Mouse (Mus musculus): ENCODE results near the gene Metap1d.
A peak's percentile ranks its signal among the peaks of the same experiment; 100 is the strongest.

The Metap1d gene

DNA sequence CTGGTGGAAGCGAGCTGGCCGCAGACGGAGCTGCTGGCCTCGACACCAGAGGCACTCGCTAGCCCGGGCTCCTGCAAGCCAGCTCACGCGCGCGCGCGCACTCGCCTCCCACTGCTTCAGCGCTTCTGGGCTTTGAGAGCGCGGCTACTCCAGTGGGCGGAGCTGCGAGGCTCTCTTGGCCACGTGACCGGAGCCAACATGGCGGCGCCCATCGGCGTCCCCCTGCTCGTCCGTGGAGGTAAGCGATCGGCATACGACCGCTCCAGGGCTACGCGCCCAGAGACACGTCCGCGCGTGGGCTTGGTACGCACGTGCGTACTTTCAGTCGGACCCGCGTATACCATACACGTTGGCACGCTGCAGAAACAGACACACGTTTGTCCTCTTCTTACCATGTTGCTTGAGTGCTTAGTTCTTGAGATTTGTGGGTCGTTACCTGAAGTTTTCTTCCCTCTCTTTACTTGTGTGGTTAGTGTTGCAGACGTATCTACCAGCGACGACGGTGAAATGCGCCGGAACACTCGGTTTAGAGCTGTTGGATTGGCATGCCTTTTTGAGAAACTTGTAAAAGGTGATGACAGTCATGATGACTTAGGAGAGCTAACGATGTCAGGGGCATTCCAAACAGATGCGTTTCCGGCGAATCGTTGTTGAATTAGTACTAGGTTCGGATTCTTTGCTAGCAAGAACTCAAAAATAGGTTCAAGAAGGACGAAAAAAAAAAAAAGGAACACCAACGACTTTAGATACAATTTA, at the start of gene Metap1d:
TSS of gene Metap1d (plus strand) at position 116 of the 756 bp plus-strand sequence.
- peak; percentile 92 to 94 for DNase-seq (ENCODE audit: low spot score in 2 of 2)

DNA sequence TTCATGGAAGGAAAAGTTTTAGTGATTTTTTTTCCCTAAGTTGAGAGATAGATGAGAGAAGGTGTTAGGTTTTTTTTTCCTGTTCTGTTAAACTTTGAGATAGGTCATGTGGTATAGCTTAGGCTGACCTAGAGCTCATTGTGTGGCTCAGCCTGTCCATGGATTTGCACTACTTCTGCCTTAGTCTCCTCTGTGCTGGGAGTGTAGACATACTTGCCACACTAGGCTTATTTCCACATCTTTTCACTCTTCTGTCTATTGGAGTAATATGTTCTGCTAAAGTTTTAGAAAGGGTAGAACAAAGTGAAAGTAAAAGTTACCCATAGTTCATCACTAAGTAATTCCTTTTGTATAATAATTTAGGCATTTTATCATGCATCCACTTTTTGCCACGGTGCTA, 47.5 kb upstream of the Metap1d start:
- DNase-seq (ENCODE audit: low spot score in 2 of 2) = no peak

DNA sequence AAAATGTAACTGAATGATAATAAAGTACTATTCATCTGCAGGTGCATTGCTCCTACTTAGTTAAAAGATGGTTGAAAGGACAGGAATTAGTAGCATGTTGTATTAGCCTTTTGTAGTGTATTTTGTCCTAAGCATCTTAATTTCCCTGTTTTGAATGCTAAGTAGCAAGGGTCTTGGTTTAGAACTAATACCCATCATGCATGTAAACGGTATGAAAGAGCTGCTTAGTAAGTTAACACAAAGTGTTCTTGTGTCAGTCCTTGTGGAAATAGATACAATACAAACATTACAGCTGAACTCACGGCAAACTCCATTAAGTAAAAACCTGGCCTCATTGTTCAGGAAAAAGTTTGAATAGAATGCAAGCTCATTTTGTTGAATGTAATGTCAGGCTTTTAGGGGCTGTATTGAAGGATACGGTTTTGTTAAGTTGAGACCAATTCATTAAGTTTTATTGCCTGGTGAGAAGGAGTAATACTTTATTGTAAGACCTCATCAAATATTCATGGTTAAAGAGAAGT, 34.3 kb upstream of the Metap1d start:
- DNase-seq (ENCODE audit: low spot score in 2 of 2) = no peak

DNA sequence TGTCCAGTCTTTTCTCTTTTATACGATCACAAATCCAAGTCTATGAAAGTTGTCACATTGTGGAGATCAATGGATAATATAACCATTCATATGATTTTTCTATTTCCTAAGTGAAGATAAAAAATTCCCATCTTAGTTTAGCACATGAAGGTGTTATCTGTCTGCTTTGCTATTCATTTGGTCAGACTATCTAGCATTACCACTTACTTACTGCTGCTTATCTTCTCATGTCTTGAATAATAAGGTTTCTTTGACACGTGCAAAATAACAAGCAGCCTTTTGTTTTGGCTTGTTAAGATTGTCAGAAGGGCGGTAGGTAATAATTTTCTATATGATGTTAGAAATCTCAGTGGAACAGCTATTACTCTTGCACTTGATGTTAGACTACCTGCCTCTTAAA, 33.7 kb upstream of the Metap1d start:
- no peak for DNase-seq (ENCODE audit: low spot score in 2 of 2)

DNA sequence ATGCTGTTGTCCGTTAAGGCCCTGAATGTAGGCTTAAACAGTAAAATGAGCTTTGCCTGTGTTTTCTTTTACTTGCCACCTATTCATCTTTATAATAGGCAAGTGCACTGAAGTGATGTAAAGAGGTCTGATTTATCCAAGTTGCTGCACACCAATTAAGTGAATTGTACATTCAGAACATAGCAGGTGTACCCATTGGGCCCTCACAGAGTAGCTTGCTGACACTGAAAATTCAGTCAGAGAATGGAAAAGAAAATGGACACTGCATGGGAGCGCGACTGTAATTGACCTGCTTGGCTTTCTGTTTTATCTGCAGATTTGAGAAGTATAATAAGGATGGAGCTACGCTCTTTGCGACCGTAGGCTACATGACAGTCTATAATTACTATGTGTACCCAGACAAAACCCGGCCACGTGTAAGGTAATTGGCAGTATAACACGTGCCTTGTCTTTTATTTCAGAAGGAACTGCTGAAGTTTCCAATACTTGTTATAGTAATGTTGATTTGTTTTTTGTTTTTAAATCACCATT, 32.1 kb upstream of the Metap1d start:
- DNase-seq (ENCODE audit: low spot score in 2 of 2) = no peak

DNA sequence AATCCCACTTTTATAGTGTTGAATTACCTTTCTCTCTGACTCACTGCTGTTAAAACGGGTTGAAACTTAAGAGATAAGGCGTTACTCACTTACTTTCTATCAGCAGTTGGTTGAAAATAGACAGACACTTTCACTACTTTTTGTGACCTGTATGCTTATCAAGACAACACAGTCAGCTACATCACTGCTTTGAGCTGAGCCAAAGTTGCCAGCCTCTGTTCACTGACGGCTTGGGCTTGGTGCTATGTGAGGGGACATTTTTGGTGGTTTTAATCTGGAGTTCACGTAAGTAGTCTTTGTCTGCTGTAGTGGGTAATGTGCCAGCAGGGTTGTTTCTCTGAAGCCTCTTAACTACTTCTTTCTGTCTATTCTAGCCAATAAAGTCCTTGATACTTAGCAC, 28.5 kb upstream of the Metap1d start:
- no peak for DNase-seq (ENCODE audit: low spot score in 2 of 2)

DNA sequence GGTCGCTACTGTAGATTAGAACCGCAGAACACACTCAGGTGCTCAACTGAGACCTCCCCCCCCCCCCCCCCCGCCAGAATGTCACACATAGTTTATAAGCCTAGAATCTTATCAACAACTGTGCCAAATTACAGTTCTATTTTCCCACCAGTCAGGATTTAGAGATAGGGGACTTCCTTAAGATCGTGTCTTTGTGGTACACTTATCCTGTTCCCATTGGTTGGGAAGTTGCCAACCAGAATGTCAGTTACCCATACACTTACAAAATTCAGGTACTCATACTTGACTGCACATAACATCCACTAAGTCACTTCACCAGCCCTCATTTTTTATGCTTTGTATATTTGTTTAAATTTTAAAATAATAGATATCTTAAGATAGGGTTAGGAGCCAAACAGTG, 17.6 kb upstream of the Metap1d start:
- DNase-seq (ENCODE audit: low spot score in 2 of 2) = no peak

DNA sequence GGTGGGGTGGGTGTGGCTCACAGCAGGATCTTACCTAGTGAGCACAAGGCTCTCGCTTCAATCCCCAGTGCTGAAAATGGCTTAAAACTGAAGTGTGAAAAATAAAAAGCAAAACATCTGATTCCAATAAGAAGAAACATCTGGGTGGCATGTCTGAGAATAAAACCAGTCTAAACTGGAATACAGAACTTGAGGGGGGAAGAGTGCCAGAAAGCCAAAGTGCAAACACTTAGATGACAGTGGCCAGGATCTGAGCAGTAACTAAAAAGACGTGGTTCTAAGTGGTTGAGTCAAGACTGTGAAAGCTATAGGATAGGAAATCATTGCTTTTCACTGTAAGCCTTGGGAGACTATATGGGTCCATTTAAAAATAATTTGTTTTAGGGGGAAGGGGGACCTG, 9.7 kb upstream of the Metap1d start:
- DNase-seq (ENCODE audit: low spot score in 2 of 2) = no peak

DNA sequence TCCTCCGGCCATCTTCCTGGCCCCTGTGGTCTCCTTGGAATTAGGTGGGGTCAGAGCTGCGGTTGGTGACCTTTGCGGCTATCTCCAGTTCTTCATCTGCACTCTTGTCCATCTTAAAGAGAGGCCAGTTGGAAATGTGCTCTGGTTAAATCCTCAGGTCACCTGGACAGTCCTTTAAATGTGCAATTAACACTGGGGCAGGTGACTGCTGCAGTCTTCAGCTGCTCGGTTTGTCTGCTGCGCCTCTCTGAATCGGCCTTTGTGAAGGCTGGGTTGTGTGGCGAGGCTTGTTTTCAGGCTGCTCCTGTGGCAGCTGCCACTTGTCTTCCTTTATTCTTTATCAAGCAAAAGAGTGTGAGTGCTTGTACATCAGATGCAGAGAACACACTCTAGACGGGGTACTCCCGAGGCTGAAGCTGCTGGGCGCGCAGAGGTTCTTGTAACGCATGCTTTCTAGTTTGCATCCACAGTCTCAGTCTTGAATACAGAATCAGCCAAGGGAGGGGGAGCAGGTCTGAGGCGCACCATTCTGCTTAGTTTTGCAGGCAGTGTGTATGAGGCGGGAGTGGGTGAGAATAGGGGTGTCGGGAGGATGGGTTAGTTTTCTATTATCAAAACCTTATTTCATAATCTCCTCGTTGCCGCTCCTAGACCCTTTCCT, 7.4 kb upstream of the Metap1d start:
- no peak for DNase-seq (ENCODE audit: low spot score in 2 of 2)

DNA sequence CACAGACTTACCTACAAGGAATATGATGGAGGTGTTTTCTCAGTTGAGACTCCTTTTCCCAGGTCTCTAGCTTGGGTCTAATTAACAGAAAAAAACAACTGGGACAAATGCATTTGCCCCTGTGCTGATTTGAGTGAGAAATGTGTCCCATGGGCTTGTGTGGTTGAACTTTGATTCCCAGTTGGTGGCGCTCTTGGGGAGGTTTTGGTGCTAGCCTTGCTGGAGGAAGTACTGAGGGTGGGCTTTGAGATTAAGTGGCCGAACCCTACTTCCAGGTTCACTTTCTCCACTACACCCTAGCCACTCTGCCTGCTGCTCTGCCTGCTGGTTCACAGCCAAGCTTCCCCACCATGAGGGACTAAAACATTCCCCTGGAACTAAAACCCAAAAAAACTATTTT, 3.5 kb upstream of the Metap1d start:
- DNase-seq (ENCODE audit: low spot score in 2 of 2) = no peak

DNA sequence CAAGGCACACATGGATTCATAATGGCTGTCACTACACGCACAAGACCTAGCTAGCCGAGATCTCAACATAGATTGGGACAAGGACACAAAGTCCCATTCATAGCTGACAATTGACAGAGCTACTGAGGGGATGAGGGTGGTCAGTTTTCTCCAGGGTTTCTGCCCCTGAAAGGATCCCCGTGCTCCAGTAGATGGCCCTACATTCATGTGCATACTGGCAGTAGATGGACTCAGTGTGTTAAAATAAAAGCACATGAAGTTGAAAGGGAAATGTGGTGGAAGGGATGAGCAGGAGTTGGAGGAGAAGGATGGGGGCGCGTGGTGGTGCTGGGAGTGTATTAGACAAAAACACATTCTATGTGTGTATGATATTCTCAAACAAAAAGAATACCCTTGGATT, 1.3 kb upstream of the Metap1d start:
- no peak for DNase-seq (ENCODE audit: low spot score in 2 of 2)

DNA sequence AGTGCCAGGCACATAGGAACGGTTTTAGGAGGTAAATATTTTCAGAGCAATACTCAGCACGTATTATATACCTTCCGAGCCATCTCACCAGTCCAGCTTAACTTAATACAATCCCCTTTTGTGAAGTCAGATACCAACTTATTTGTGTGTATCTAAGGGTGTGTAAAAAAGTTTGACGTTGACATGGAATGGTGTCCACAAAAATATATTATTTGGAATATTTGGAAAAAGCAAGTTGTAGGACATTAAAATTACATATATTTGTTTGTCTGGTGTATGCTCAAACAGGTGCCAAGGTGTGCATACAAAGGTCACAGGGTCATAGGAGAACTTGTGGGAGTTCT, 813 bp downstream of the Metap1d start:
- no peak for DNase-seq (ENCODE audit: low spot score in 2 of 2)

DNA sequence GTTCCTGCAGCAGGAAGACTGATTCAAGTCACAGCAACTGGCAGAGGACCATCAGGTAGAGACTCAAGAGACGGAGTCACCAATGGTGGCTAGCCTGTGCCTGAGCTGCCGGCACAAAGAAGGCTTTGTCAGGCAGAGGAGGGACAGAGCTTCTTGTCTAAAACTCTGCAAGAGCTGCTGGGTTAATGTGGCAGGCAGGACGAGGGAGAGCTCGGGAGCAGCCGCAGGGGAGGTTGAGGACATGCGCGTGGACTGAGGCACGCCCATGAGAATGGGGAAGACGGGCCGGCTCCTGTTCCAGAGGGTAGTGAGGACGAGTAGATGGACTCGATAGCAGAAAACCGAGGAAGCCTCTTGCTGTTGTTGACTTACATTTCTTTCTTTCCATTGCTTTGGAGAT, 5.5 kb downstream of the Metap1d start:
- no peak for DNase-seq (ENCODE audit: low spot score in 2 of 2)

DNA sequence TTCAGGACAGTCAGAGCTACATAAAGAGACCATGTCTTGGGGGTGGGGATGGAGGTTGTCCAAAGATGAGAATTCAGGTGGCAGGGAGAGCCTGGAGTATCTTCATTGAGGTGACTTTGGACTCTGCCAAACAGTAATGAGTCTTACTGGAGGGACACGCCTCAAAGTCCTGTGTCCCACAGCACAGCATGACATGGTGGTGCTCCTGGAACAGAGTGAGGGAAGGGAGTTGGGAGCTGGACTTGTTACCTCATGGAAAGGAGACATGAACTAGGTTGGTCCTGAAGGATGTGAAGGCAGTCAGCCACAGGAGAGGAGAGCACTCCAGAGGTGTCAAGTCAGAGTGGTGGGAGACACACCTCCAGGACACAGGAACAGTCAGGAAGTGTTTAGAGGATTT, 6.6 kb downstream of the Metap1d start:
- no peak for DNase-seq (ENCODE audit: low spot score in 2 of 2)

DNA sequence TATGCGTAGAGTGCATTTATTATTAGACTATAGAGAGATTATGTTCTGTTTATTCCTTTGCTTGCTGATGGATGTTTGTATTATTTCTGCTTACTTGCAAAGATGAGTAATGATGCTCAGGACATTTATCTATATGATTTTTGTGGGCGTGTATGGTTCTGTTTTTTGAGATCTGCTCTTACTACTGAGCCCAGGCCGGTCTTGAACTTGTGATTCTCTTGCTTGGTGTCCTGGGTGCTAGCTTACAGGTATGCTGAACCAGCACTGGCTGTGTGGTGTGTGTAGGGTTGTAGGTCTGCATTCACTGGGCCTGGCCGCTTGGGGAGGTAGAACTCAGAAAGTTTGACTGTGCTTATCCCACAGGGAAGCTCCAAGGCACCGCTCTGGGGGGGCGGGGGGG, 8.1 kb downstream of the Metap1d start:
- DNase-seq (ENCODE audit: low spot score in 2 of 2) = no peak

DNA sequence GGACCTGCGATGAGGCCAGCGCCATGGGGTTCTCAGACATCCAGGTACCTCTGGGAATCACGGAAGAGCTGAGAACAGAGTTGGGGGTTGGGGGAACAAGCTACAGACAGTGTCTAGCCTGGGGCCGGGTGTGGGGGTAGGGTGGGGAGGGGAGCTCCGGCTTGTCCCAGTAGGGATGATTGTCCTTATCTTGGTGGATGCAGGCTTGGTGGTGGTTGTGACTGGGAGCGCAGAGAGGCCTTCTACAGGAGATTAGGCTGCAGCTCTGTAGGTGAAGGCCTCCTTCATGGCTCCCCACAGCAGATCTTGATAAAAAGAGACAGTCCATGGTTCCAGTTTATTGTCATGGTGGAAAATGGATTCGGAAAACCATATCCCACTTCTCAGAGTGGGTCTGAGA, 8.5 kb downstream of the Metap1d start:
- peak; percentile 43 to 59 for DNase-seq (ENCODE audit: low spot score in 2 of 2)

DNA sequence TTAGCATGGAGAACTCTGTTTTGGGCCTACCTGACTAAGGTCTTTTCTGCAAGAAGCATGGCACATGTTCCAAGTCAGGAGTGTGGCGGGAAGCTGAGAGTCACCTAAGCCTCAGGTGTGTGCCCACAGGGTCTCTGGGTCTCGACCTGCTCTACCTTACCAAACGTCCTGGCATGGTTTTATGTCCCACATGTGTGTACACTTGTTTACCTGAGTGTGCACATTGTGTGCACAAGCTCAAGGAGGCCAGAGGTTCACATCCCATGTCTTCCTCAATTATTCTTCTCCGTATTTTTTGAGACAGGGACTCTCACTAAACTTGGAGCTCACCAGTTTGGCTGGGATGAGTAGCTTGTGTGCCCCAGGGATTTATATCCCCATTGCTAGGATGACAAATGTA, 9.0 kb downstream of the Metap1d start:
- no peak for DNase-seq (ENCODE audit: low spot score in 2 of 2)

DNA sequence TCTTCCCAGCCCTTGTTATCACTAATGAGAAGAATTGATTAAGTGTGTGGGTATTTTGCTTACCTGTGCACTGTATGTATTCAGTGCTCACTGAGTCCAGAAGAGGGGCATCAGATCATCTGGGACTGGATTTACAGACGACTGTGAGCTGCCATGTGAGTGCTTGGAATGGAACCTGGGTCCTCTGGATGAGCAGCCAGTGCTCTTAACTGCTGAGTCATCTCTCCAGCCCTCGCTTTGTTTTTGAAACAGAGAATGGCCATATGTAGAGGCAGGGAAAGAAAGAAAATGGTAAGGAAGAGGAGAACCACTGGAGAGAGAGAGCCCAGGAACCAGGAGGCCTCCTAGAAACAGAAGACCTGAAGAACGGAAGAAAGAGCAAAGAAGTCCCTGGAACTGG, 9.5 kb downstream of the Metap1d start:
- DNase-seq (ENCODE audit: low spot score in 2 of 2) = no peak

DNA sequence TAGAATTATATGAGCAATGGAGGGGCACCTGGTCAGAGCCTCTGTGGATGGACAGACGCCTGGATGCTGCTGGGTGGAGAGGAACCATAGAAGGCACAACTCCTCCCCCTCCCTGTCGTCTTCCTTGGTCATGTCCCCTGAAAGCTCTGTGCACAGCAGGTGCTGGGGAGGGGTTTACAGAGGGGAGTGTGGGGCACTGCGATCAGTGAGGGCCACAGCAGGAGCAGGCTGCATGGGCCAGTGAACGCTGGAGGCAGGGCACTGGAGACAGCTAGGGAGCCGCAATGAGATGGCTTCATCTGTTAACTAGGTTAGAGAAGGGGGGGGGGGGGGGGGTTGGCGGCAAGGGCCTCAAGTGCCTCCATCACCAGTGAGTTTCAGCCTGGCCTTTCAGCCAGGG, 13.0 kb downstream of the Metap1d start:
- DNase-seq (ENCODE audit: low spot score in 2 of 2) = no peak

DNA sequence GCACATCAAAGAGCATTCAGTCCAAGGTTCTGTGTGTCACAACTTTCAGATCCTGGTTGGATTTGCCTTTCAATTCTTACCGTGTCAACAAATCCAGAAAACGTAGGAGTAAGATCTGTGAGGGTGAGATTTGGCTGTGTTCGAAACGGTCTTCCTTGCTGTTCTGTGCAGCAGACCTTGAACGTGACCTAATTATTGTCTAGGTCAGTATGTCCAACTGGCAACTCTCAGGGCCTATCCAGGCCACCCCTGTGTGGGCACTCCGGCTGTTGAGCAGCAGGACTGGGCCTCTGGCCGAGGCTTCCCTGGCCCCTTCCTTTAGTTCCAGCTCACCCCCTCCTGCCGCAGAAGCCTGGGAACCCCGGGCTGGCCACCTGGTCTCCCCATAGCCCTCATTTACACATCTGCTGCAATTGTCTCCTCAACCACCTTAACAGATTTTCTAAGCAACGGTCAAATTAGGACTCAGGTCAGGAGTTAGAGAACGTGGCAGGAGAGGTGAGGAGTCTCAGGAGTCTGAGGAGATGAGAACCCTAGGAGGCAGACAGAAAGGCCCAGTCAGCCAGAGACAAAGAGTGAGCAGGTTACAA, 13.9 kb downstream of the Metap1d start:
- no peak for DNase-seq (ENCODE audit: low spot score in 2 of 2)

DNA sequence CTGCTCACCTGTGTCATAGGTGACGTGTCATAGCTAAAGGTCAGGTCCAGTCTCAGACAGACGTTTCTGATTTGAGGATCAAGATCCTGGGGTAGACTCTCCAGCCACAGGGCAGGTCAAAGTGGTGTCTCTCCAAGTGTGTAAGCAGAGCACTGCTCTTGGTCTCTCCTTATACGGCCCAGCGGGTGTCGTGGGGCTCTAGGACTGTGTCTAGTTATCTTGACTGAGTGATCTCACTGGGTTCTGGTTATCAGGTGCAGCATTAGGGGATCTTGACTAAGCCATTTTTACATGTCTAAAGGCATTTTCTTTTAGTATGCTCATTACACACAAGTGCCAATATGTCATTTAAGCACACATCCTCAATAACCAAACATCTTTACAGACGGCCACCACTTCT, 18.0 kb downstream of the Metap1d start:
- DNase-seq (ENCODE audit: low spot score in 2 of 2) = no peak

DNA sequence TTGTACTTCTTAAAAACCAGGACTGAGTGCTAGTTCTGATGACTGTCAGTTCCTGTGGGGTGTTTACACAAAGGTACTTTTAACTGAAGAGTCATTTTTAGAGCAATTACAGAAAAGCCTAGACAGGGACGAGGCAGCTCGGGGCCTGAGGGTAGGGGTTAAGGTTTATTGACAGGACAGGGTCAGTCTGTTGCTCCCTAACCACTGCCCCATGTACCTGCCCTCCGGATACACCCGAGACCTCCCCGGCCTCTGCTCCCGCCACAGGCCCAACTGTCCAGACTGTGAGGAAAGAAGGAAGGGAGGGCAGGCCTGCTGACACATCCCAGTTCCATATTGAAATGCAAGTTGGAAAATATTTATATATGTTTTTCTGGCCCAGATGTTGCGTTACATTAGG, 20.8 kb downstream of the Metap1d start:
- DNase-seq (ENCODE audit: low spot score in 2 of 2) = no peak

DNA sequence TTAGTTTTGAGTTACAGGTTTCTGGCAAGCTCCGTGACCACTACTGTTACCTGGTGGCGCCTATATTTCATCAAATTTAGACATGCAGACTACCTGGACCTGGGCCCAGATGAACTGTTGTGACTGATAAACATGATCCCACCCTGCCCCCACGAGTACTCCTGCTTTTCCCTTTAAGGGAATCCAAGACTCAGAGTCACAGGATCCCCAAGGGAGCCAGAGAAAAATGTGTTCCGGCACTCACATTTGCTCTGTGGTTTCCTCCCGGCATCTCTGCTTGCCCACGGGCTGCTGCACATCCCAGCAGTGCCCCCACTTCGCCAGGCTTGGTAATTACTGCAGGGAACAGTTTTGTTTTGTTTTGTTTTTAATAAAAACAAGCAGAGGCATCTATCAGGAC, 21.3 kb downstream of the Metap1d start:
- DNase-seq (ENCODE audit: low spot score in 2 of 2) = no peak
